Mouse (Mus musculus) embryo, embryonic 11 days (tissue): Measurements from ENCODE around the gene Gpr15.

Experiments
- DNase-seq: peaks from one replicate; pipeline ENCODE4 v3.0.0-alpha.2; 2015

The Gpr15 gene

DNA sequence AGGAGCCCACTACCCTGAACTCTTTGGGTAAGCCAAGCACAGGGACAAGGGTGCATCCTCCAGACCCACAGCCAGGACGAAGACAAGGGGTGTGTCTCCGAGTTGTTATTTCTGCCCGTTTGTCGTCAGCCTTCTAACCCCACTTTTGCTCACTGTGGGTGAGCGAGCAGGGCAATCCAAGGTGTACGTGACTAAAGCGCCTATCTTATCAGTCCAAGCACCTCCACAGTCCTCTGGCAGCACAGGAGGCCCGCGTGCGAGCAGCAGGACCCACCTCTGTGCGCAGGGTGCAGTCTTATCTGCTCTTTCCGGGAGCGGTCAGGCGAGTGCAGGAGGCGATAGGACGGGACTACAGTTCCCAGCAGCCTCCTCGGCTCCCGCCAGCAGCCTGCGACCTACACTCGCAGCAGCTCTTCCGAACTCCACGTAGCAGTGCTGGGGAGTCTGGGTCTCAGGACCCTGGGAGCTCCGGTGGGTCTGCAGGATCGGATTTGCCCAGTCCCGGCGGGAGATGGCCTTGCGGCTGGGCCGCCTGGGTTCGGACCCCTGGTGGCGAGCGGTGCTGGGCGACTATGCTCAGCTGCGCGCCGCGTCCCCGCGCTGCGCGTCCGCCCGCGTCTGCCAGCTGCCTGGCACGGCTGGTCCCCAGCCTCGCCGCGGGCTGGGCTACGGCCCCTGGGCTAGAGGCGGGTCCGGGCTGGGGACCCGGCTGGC is 48.8 kb downstream of the Gpr15 start, which contains the start of gene Cpox:
TSS of gene Cpox (plus strand) at position 376 of the 714 bp plus-strand sequence.
- DNase-seq, result peak; percentile 91

DNA sequence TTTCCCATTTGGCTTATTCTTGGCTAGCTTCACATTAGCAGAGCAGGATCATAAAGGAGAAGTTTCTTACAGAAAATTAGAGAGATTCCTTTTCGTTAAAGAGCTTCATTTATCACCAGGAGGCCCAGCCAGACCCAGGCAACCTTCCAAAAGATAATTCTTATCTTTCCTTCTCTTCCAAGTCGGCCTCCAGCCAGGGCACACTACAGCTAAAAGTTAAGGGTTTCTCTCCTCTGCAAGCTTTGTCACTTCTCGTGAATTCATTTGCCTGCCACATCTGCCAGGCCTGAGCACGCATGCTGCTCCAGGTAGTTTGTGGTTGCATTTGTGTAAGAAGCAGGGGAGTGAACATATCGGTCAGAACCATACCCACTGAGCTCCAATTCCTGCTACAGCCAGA is 49.6 kb downstream of the Gpr15 start:
- no peak for DNase-seq

DNA sequence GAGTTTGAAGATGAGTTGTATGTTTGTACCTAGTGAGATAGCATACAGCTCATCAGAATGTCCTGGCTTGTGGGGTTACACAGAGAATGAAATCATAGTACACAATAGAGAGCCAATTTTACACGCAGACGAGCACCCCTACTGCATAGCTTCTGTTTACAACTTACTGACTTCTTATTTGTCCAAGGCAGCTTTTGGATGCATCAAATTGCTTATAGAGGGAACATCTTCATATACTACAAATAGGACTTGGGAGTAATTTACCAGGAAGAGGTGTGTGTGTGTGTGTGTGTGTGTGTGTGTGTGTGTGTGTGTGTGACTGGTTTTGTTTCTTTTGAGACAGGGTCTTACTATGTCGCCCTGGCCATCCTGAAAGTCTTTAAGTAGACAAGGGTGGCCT is 50.3 kb downstream of the Gpr15 start:
- DNase-seq, result no peak
